Mouse (Mus musculus): Measurements from ENCODE around the gene Tigar. TPM values are rescaled to one million over a fixed set of nuclear protein-coding genes. Genes with fewer than 3 reads are reported as not detected.

Tigar gene
- total RNA-seq, 2 experiments from 2014 or later: 1.1 TPM; not detected in 1

GRCm38 (mm10) chr6:127143576-127144288 is 34.4 kb upstream of the Tigar start:
- ATAC-seq (replicated peaks; ENCODE audit: low FRiP score, poor library complexity, severe bottlenecking): no peak

DNA sequence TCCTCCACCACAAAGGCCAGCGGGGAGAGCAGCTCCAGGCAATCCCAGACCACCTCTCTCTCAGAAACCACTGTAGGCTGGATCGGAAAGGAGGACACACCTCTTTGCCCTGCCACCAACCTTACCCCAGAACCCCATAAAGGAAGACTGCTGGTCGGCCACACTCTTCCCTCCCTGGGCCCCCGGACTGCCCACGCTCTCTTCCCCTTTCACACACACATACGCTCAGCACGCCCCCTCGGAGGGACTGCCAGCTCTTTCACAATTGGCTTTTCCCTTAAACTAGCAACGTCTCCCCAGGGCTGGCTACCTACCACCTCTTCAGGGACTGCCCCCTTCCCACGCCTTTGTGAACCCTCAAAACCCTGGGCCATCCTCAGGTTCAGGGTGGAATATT is 33.8 kb upstream of the Tigar start:
- ATAC-seq (replicated peaks; ENCODE audit: low FRiP score, poor library complexity, severe bottlenecking): no peak

DNA sequence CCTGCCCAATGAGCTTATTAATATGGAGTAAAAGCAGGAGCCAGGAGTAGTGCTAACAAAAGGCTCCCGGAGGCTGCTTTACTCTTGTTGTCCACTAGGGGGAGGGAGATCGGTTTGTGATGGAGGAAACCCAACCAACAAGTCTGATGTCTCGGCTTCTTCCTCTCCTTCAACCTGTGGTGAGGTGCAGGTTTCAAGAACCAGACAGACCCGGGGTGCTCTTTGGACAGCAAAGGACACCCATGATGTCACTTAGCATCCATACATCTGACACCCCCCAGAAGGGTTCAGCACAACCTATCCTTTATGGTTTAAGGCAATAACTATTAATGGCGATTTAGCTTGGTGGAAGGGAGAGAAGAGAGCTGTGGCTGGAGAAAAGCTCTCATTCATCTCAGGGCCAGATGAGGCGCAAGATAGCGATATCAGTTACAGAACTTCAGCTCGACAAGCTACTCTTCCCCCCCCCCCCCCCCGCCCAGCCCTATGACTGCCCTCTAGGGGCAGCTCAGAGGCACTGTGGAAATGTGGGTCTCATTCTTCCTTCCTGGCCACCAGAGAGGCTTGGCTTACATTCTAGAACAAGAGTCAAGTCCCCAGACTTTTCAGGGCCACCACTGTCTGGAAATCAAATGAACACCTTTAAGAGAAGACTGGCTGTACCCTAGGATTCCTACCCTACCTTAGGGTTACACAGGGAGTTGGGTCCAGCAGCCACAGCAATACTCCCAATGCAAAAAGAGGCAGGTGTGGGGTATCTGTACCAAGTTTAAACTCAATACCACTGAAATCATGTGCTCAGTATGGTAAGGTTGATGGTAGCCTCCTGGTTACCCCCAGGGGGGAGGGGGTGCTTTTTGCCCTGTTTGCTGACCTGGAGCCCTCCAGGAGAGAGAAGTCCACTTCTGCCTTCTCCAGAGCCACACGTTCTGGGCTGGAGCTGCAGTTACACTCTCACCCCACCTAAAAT is 33.1 kb upstream of the Tigar start:
- peak; percentile 73 for ATAC-seq (replicated peaks; ENCODE audit: low FRiP score, poor library complexity, severe bottlenecking)

GRCm38 (mm10) chr6:127138962-127139361 is 29.6 kb upstream of the Tigar start:
- no peak for ATAC-seq (replicated peaks; ENCODE audit: low FRiP score, poor library complexity, severe bottlenecking)

GRCm38 (mm10) chr6:127133433-127134245 is 24.3 kb upstream of the Tigar start:
- no peak for ATAC-seq (replicated peaks; ENCODE audit: low FRiP score, poor library complexity, severe bottlenecking)

GRCm38 (mm10) chr6:127132719-127133118 is 23.4 kb upstream of the Tigar start:
- no peak for ATAC-seq (replicated peaks; ENCODE audit: low FRiP score, poor library complexity, severe bottlenecking)

- ATAC-seq (replicated peaks; ENCODE audit: low FRiP score, poor library complexity, severe bottlenecking): no peak
Measured at GRCm38 (mm10) chr6:127131946-127132345, 22.6 kb upstream of the Tigar start.

- no peak for ATAC-seq (replicated peaks; ENCODE audit: low FRiP score, poor library complexity, severe bottlenecking)
Measured at GRCm38 (mm10) chr6:127130377-127130776, 21.0 kb upstream of the Tigar start.

DNA sequence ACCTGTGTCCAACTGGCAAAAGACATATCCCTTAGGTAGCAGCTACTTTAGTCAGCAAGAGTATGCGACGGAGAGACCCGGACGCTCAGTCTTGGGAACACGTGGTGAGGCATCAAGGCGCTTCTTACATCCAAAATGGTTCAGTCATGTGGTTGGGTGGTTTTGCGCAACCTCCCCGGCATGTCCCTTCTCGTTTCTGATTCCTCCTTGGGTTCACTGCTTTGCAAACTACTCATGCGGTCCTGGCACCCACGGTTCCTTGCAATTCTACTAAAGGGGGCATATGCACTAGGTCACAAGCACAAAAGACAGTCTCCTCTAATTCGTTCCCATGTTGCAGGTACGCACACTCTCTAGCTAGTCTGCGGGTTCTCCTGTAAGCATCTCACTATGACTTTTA is 20.3 kb upstream of the Tigar start:
- ATAC-seq (replicated peaks; ENCODE audit: low FRiP score, poor library complexity, severe bottlenecking): no peak

GRCm38 (mm10) chr6:127123506-127123905 is 14.1 kb upstream of the Tigar start:
- no peak for ATAC-seq (replicated peaks; ENCODE audit: low FRiP score, poor library complexity, severe bottlenecking)

DNA sequence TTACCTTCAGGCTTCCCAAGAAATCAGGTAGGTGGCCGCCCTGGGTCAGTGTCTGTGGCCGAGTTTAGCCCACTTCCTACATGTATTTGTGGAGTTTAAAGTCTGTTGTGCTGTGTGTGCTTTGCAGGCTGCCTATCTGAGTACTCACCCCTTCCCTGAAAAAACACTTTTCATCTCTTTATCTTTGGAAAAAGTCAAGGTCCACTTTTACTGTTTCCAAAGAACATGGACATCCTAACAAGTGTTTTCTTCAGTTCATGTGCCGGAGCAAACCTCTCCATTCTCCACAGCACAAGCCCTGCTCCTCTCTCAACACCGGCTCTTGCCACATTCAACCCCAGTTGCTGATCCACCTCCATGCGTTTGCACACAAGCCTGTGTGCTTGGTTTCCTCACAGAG is 13.6 kb upstream of the Tigar start:
- no peak for ATAC-seq (replicated peaks; ENCODE audit: low FRiP score, poor library complexity, severe bottlenecking)

DNA sequence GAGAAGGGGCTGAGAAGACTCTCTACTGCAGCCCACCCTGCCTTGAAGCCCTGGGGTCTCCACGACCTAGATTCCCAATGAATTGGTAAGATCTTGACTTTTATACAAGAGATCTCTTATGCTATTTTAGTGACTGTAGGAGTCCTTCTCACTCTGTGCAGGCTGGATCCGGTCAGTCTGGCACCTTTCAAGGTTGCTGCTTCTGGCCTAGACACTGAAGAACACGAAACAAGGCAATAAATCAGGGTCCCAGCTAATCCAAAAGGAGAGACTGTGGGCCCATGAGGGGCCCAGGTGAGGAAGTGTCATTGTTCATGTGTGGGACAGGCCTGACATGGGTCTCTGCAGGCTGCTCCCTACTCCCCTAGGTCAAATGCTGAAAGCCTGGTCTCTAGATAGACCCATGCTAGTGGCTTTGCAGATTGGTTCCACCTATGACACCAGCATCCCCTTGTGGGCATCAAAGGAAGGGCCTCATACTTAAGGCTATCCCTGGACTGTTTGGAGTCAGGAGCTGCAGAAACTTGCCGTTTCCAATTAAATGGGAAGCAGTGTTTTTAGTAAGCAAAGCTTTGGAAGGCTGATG is 13.0 kb upstream of the Tigar start:
- ATAC-seq (replicated peaks; ENCODE audit: low FRiP score, poor library complexity, severe bottlenecking): no peak

DNA sequence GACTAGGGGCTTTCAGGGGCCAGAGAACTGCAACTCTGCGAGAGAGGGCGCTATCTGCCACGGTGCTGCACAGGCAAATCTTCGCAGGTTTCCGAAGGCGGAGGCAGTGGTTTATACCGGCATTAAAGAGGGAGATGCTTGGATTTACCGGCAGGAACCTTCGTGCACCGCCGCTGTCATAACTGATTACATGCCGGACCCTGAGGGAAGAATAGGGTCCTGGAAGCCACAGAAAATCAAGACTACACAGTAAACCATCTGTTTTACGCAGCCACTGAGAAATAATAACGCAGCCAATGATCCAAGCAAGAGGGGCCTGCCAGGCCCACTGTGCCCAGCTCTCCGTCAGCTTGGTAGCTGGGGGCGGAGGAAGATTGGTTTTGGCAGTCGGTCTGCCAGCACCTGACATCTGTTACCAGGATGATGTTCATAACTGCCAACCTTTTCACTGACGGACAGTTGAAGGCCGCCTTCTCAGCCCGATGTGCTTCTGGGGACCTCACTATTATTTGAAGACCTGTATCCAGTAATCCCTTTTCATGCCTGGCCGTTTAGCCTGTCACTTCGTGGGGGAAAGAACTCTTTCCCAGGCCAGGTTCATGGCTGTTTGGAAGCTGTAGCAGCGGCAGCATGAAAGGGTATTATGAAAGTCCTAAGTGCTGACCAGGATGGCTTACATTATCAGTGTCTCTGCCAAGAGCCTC is 5.5 kb upstream of the Tigar start:
- ATAC-seq (replicated peaks; ENCODE audit: low FRiP score, poor library complexity, severe bottlenecking): no peak

- ATAC-seq (replicated peaks; ENCODE audit: low FRiP score, poor library complexity, severe bottlenecking): no peak
Measured at GRCm38 (mm10) chr6:127108368-127109060, 843 bp downstream of the Tigar start.

DNA sequence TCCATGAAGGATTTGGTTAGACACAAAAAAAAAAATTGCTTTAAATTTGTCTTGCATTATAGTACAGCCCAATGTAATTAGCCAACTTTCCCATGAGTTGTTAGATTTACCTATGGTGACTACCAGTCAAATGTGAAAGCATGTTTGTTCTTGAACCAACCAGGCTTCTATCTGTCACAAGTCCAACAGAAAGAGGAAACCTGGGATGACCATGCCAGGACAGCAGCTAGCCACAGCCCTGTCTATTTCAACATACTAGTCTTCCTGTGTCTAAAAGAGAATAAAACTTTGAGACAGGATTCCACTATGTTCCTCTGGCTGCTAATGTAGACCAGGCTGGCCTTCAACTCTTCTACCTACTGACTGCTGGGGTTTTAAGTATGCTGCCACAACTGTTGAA is 1.9 kb downstream of the Tigar start:
- ATAC-seq (replicated peaks; ENCODE audit: low FRiP score, poor library complexity, severe bottlenecking): no peak

- no peak for ATAC-seq (replicated peaks; ENCODE audit: low FRiP score, poor library complexity, severe bottlenecking)
Measured at GRCm38 (mm10) chr6:127106726-127107125, 2.6 kb downstream of the Tigar start.

DNA sequence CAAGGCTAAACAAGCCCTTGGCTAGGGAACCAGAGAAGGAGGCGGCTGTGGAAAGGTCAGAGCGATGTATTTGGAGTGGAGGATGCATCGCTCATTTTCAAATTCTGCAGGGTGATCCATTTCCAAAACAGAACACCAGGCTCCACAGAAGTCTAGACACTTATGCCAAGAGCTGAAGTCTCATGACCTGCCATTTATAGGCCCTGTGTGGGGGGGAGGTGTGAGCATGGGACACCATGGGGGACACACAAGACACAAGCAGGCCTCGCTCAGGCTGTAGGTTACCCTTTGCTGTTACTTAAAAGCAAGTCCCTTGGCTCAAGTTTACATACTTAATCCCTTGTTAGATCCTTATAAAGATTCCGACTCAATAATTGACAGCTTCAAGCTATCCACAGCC is 3.2 kb downstream of the Tigar start:
- ATAC-seq (replicated peaks; ENCODE audit: low FRiP score, poor library complexity, severe bottlenecking): no peak

DNA sequence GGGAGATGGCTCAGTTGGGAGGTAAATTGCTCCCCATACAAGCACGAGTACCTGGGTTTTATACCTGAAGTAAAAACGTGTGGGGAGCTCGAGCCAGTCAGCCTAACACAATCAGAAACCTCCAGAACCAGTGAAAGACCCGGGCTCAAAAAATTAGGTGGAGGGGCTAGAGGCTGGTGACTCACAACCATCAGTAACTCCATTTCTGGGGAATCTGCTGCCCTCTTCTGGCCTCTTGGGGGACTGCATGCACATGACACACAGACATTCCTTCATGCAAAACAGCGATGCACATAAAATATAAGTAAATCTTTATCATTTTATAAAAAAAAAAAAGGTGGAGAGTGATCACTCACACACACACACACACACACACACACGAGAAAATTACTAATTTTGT is 4.2 kb downstream of the Tigar start:
- peak; percentile 45 for ATAC-seq (replicated peaks; ENCODE audit: low FRiP score, poor library complexity, severe bottlenecking)
